Mouse (Mus musculus): ENCODE measurements around the gene Gm21887.
"Not testable (repeated sequence)": the region's sequence is repeated elsewhere in the genome, so short reads cannot be mapped to it uniquely, and the experiment has no call there.

The Gm21887 gene

DNA sequence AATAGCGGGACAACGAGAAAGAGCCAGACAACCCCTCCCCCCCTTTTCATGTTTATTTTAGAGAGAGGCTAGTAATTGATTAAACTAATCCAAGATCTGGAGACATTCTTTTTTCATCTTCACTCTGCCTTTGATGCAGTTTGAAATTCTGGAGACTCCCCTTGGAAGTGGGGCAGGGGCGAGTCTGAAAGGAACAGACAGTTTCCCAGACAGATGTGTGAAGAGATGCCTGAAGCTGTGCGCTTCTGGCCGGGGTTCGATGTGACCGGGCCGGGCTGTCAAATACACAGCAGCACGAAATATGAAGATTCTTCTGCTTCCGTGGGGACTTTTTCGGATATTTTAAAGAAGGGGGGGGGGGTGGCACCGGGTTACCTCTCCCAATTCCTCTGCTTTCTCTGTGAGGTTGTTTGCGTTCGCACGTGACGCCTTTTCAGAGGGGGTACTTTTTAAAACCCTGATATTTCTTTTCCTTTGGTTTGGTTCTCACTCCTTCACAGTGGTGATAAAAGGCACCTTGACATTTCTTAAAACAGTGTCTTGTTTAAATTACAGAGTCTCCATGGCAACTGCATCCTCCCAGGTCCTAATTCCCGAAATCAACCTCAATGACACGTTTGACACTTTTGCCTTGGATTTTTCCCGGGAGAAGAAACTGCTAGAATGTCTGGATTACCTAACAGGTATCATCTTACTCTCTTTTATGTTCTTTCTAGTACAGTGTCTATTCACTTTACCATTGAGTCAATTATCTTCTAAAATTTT, 25.9 kb upstream of the Gm21887 start:
- DNase-seq (ENCODE audit: low read depth): not testable (repeated sequence)

DNA sequence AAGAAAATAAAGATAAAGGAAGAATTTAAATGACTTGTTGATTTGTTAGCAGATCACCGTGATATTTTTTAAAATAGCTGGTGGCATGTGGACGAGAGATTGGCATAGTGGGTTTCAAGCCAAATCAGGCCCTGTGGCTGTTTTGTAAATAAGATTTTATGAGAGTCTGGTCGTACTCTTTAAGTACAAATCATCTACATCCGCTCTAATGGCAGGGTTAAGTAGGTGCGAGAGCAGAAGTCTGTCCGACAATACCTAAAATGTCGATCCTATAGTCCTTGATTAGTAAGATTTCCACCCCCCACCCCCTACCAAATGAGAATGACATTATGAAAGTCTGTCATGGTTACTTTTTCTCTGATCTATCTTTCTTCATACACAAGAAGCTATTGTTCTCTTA, 25.1 kb upstream of the Gm21887 start:
- DNase-seq (ENCODE audit: low read depth): not testable (repeated sequence)

DNA sequence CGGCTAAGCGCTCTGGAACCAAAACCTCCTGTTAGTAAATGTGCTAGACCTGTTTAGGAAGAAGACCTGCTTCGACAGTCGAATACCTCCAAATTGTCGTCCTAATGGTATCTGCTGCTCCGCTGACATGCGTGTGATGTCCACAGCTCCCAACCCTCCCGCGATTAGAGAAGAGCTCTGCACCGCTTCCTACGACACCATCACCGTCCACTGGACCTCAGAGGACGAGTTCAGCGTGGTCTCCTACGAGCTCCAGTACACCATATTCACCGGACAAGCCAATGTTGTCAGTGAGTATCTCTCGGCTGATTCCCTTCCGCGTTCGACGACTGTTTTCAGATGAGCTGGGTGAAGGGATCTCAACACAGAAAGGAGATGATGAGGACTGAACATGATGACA, 24.6 kb upstream of the Gm21887 start:
- not testable (repeated sequence) for DNase-seq (ENCODE audit: low read depth)

DNA sequence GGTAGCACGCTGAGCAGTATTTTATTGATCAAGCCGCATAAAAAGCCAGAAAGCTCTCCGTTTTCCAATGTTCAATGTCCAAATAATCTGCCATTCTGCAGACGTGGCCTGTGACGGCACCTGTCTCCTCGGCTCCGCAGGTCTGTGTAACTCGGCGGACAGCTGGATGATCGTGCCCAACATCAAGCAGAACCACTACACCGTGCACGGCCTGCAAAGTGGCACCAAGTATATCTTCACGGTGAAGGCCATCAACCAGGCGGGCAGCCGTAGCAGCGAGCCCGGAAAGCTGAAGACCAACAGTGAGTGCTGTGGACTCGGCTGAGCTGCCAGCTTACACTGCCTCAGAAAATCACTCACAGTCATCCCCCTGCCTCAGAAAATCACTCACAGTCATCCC, 23.7 kb upstream of the Gm21887 start:
- DNase-seq (ENCODE audit: low read depth): not testable (repeated sequence)

DNA sequence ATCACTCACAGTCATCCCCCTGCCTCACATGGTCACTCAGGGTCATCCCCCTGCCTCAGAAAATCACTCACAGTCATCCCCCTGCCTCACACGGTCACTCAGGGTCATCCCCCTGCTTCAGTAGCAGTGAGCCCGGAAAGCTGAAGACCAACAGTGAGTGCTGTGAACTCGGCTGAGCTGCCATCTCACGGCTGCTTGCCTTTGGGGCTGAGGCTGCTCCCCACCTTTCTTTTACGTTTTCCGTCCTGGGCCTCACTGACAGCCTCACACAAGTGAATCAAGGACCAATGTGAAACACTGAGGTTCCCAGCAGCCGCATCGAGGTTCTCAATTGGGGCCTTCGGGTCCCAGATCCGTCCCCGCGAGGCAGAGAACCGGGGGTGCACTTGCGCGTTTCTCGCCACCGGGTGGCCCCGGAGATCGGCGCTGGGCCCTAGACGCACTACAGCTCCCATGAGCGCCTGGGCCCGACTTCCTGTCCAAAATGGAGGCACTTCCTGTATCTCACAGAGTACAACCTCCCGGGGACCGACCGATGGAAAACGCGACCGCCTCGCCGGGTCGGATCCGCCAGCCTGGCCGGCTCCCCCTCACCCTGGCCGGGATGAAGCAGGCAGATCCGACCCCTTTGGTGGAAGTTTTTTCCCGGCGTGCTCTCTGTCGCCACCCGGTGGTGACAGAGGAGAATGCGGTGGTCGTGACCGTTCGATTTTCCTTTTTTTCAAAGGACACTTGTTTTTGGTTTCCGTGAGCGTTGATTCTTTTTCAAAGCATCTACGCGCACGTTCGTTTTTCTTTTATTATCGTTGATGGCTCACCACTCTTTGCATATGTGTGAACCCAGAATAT, 22.7 kb upstream of the Gm21887 start:
- DNase-seq (ENCODE audit: low read depth): peak; percentile 91

DNA sequence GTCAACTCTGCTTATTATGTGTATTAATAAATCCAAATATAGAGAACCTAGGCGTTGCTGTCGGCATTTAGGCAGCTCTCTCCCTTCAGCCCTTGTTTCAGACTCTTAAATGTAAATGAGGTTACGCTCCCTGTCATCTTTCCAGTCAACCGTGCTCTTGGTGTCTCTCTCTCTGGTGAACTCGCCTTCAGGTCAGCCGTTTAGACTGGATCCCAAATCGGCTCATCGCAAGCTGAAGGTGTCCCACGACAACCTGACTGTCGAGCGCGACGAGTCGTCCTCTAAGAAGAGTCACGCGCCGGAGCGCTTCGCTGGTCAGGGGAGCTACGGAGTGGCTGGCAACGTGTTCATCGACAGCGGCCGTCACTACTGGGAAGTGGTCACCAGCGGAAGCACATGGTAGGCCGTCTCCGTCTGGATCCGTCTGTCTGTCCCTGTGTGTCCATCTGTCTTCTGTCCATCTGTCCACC, 22.1 kb upstream of the Gm21887 start:
- DNase-seq (ENCODE audit: low read depth): not testable (repeated sequence)

DNA sequence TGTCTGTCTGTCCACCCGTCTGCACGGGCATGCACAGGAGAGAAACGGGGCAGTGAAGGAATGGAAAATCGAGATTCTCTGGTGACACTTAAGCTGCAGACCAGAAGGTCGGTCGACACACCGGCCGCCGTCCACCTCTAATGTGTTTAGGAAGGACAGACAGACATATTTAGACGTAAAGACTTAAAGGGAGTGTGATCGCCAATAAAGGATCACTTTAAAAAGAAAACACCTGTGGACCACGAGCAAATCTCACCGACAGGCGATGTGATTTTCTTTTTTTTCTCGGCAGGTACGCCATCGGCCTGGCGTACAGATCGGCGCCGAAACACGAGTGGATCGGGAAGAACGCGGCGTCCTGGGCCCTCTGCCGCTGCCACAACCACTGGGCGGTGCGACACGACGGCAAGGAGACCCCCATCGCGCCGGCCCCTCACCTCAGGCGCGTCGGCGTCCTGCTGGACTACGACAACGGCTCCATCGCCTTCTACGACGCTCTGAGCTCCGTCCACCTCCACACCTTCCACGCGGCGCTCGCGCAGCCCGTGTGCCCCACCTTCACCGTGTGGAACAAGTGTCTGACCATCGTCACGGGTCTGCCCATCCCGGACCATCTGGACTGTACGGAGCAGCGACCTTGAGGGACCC, 20.8 kb upstream of the Gm21887 start:
- DNase-seq (ENCODE audit: low read depth): not testable (repeated sequence)

DNA sequence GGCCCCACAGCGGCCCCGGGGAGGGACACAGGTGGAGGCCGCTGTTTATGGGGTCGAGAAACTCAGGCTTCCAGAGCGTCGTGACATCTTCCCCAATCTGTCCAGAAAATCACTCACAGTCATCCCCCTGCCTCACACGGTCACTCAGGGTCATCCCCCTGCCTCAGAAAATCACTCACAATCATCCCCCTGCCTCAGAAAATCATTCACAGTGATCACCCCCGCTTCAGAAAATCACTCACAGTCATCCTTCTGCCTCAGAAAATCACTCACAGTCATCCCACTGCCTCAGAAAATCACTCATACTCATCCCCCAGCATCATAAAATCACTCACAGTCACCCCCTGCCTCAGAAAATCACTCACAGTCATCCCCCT, 20.3 kb upstream of the Gm21887 start:
- not testable (repeated sequence) for DNase-seq (ENCODE audit: low read depth)

DNA sequence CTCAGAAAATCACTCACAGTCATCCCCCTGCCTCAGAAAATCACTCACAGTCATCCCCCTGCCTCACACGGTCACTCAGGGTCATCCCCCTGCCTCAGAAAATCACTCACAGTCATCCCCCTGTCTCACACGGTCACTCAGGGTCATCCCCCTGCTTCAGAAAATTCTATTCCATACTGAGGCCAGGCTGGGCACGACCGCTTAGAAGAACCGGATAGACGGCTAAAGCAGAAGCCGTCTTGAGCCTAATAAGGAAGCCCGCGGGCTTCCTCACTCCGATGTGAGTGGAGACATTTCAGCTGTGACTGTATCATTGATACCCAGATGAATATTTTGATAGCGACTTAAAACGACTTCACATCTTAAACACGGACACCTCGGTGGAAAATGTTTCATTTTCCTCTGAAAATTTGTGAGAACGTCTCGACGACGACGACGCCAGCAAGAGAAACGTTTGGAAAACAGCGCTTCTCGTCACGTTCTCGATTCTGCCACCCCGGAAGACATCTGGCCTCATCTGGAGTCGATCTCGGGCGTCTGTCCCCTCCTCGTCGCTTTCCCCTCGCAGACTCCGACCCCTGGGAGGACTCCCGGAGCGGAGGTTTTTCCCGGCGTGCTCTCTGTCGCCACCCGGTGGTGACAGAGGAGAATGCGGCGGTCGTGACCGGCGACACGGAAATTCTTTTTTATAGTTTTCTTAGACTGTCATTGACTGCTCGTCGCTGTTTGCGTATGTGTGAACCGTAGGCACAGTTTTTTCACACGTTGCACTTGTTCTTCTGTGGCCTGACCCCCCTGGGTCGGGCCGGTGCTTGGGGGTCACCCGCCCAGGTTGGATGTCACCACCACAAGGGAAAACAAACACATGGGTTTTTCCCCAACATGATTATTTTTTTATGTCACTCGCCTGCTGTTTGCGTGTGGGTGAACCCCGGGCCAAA, 19.5 kb upstream of the Gm21887 start:
- not testable (repeated sequence) for DNase-seq (ENCODE audit: low read depth)

DNA sequence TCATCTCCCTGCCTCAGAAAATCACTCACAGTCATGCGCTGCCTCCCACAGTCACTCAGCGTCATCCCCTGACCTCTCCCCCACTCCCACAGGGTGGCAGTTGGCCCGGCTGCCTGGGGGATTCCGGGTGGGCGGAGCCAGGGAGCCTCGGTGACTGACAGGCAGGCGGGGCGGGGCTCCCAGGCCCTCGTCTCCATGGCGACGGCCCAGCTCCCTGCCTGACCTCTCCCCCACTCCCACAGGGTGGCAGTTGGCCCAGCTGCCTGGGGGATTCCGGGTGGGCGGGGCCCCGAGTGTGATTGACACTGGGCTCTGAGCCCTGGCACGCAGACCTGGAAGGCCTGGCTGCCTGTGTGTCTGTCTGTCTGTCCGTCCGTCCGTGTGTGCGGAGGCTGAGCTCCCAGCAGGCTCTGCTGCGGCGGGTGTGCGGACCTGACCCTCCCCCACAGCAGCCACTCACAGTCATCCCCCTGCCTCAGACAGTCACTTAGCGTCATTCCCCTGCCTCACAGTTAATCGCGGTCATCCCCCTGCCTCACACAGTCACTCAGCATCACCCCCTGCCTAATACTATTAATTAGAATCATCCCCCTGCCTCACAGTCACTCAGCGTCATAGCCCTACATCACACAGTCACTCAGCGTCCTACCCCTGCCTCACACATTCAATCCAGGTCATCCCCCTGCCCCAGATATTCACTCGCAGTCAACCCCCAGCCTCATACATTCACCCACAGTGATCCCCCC, 18.2 kb upstream of the Gm21887 start:
- DNase-seq (ENCODE audit: low read depth): peak; percentile 100

DNA sequence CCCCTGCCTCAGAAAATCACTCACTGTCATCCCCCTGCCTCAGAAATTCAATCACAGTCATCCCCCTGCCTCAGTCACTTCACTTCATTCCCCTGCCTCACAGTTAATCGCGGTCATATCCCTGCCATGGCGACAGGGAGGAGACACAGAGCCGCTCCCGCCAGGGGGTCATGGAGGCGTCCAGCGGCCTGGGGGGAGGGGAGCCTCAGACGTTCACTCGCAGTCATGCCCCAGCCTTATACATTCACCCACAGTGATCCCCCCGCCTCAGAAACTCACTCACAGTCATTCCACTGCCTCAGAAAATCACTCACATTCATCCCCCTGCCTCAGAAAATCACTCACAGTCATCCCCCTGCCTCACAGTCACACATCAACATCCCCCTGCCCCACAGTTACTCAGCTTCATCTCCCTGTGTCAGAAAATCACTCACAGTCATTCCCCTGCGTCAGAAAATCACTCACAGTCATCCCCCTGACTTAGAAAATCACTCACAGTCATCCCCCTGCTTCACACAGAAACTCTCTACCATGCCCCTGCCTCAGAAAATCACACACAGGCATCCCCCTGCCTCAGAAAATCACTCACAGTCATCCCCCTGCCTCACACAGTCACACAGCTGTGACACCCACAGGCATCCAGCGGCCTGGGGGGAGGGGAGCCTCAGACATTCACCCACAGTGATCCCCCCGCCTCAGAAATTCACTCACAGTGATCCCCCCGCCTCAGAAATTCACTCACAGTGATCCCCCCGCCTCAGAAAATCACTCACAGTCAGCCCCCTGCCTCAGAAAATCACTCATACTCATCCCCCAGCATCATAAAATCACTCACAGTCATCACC, 17.2 kb upstream of the Gm21887 start:
- DNase-seq (ENCODE audit: low read depth): not testable (repeated sequence)

DNA sequence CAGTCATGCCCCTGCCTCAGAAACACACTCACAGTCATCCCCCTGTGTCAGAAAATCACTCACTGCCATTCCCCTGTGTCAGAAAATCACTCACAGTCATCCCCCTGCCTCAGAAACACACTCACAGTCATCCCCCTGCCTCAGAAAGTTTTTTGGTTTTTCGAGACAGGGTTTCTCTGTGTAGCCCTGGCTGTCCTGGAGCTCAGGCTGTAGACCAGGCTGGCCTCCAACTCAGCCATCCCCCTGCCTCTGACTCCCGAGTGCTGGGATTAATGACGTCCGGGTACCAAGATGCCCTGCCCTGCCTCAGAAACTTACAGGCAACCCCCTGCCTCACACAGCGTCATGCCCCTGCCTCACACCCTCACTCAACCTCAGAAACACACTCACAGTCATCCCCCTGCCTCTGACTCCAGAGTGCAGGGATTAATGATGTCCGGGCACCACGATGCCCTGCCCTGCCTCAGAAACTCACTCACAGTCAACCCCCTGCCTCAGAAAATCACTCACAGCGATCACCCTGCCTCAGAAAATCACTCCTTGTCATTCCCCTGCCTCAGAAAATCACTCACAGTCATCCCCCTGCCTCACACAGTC, 16.4 kb upstream of the Gm21887 start:
- not testable (repeated sequence) for DNase-seq (ENCODE audit: low read depth)

DNA sequence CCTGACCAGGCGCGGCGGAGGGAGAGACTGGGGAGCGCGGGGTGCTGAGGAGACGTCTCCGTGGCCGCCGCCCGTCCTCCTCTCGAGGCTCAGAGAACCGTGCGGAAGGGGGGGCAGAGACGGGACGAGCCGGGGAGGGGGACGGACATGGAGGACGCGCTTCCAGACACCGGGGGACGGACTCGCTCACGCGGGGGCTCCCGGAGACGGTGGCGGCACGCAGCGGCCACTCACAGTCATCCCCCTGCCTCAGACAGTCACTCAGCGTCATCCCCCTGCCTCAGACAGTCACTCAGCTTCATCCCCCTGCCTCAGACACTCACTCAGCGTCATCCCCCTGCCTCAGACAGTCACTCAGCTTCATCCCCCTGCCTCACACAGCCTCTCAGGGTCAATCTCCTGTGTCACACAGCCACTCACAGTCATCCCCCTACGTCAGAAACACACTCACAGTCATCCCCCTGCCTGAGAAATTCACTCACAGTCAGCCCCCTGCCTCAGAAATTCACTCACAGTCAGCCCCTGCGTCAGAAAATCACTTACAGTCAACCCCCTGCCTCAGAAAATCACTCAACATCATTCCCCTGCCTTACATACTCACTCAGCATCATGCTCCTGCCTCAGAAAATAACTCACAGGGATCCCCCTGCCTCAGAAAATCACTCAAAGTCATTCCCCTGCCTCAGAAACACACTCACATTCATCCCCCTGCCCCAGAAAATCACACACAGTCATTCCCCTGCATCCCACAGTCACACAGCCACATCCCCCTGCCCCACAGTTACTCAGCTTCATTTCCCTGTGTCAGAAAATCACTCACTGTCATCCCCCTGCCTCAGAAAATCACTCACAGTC, 15.2 kb upstream of the Gm21887 start:
- not testable (repeated sequence) for DNase-seq (ENCODE audit: low read depth)

DNA sequence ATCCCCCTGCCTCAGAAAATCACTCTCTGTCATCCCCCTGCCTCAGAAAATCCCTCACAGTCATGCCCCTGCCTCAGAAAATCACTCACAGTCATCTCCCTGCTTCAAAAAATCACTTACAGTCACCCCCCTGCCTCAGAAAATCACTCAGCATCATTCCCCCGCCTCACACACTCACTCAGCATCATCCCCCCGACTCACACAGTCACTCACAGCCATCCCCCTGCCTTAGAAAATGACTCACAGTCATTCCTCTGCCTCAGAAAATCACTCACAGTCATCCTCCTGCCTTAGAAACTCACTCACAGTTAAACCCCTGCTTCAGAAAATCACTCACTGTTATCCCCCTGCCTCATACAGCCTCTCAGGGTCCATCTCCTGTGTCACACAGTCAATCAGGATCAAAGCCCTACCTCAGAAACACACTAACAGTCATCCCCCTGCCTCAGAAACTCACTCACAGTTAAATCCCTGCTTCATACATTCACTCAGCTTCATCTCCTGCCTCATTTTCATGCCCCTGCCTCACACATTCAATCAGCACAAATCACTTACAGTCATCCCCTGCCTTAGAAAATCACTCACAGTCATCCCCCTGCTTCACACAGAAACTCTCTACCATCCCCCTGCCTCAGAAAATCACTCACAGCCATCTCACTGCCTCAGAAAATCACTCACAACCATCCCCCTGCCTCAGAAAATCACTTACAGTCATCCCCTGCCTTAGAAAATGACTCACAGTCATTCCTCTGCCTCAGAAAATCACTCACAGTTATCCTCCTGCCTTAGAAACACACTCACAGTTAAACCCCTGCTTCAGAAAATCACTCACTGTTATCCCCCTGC, 14.4 kb upstream of the Gm21887 start:
- DNase-seq (ENCODE audit: low read depth): not testable (repeated sequence)

DNA sequence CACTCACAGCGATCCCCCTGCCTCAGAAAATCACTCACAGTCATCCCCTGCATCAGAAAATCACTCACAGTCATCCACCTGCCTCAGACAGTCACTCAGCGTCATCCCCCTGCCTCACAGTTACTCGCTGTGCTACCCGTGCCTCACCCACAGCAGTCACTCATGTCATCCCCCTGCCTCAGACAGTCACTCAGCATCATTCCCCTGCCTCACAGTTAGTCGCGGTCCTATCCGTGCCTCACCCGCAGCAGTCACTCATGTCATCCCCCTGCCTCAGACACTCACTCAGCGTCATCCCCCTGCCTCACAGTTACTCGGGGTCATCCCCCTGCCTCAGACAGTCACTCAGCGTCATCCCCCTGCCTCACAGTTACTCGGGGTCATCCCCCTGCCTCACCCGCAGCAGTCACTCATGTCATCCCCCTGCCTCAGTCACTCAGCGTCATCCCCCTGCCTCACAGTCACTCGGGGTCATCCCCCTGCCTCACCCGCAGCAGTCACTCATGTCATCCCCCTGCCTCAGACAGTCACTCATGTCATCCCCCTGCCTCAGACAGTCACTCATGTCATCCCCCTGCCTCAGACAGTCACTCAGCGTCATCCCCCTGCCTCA, 13.4 kb upstream of the Gm21887 start:
- DNase-seq (ENCODE audit: low read depth): not testable (repeated sequence)

DNA sequence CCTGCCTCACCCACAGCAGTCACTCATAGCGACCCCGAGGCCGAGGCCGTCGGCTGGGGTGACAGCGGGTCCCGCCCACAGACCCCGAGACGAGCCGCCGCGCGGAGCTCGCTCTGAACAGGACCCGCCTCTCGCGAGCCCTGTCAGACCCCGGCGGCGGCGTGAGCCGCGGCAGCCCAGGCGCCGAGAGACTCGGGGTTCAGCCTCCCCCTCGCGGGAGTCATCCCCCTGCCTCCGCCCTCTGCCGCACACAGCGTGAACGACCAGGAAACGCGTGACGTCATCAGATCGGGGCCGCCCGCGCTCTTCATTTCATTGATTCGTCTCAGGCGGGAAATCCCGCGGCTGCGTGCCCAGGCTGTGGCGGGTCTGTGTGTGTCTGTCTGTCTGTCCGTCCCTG, 12.5 kb upstream of the Gm21887 start:
- DNase-seq (ENCODE audit: low read depth): peak; percentile 99

DNA sequence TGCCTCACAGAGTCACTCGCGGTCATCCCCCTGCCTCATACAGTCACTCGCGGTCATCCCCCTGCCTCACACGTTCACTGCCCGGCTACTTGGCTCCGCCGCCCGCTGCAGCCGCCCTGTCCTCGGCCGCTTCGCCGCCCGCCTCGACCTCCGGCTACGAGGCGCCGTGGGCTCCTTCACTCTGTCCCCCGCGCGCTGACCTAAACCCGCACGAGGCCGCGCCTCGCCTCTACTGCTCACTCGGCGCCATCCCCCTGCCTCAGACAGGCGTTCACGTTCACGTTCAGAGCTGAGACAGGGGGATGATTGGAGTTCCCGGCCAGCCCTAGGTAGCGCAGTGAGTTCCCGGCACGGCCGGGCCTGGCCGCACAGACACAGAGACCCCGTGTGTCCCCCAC, 12.0 kb upstream of the Gm21887 start:
- DNase-seq (ENCODE audit: low read depth): not testable (repeated sequence)
